Mouse (Mus musculus) embryo, embryonic 11 days (tissue): Measurements from ENCODE around the gene Gimap1.

Experiments used
- DNase-seq: peaks from one replicate; pipeline ENCODE4 v3.0.0-alpha.2; 2015

Gene Gimap1

DNA sequence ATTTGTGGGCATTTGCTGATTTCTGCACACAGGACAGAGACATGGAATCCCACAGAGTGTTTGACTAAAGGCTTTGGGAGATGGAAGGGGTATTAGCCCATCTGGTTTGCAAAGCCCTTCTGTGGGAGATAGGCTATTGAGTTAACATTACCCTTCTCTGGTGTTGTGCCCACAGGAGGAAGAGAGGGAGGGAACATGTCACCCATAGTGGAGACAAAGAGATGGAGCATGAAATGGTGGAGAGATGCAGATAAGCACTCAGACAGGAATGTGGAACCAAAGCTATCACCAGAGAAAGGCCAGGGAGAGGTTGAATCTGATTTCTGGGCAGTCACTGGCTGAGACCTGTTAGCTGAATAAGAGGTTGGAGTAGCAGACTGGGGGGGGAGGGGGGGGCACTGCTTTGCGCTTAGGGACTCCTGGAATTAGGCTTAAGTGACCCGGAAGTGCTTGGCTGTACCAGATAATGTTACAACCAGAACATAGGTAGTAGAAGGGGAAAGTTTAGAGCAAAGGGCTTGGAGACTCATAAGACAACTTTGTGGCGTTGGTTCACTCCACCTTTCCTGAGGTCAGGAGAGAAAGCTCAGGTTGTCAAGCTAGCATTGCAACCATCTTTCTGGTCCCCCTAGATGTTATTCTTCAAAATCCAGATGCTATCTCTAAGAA is 1.8 kb downstream of the Gimap1 start:
- DNase-seq: no peak

- no peak for DNase-seq
These were observed 2.4 kb downstream of the Gimap1 start for GRCm38 (mm10) chr6:48741273-48741672.

DNA sequence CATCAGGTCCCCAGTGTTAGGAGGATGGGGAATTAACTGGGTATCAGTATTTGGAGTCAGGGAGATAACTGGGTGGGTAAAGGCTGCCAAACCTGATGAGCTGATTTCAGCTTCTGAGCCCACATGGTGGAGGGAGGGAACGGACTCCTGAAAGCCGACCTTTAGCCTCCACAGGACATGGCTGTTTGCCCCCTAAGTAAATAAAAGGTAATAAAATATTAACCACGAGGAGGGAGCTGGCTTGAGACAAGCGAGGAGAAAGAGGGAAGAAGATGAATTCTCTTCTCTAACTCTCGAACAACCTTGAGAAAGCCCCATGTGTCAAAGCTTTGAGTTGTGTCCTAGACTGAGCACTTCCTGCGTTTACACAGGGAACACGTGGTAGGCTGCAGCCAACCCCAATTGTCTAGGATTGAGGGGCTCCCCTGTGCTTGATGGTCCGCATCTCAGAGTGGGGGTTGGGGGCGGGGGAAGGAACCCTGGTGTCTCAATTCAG is 2.9 kb downstream of the Gimap1 start:
- no peak for DNase-seq

DNA sequence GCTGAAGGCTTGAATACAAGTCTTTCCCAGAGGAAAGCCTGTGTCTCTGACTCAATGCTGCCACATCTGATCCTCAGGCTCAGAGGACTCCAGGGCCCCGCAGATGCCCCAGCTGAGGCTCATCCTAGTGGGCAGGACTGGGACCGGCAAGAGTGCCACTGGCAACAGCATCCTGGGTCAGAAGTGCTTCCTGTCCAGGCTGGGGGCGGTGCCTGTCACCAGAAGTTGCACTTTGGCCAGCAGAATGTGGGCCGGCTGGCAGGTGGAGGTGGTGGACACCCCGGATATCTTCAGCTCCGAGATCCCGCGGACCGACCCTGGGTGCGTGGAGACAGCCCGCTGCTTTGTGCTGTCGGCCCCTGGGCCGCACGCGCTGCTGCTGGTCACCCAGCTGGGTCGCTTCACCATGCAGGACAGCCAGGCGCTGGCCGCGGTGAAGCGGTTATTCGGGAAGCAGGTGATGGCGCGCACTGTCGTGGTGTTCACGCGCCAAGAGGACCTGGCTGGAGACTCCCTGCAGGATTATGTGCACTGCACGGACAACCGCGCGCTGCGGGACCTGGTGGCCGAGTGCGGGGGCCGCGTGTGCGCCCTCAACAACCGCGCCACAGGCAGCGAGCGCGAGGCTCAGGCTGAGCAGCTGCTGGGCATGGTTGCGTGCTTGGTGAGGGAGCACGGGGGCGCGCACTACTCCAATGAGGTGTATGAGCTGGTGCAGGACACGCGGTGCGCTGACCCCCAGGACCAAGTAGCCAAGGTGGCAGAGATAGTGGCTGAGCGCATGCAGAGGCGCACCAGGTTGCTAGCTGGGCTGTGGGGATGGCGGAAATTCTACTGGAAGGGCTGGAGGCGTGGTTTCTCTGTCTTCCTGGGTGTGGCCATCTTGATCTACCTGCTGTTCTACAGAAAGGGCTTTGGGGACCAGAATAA is 3.8 kb downstream of the Gimap1 start:
- peak; percentile 41 for DNase-seq

DNA sequence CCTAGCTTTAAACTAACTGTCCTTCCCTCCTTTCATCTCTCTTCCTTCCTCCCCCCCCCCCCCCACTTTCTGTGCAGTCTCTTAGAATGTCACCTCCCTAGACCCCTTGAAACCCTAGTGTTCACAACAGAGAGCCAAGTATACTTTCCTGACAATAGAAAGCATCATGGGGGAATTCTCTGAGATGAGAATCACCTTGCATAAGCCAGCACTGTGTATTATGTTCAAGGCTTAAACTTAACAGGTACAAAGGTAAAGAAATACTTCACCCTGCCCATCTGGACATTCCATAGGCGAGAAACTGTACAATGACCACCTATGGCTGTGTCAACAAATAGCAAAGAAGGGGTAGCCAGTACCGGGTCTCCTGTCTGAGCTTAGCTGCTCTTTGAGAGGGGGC is 6.6 kb downstream of the Gimap1 start:
- no peak for DNase-seq

DNA sequence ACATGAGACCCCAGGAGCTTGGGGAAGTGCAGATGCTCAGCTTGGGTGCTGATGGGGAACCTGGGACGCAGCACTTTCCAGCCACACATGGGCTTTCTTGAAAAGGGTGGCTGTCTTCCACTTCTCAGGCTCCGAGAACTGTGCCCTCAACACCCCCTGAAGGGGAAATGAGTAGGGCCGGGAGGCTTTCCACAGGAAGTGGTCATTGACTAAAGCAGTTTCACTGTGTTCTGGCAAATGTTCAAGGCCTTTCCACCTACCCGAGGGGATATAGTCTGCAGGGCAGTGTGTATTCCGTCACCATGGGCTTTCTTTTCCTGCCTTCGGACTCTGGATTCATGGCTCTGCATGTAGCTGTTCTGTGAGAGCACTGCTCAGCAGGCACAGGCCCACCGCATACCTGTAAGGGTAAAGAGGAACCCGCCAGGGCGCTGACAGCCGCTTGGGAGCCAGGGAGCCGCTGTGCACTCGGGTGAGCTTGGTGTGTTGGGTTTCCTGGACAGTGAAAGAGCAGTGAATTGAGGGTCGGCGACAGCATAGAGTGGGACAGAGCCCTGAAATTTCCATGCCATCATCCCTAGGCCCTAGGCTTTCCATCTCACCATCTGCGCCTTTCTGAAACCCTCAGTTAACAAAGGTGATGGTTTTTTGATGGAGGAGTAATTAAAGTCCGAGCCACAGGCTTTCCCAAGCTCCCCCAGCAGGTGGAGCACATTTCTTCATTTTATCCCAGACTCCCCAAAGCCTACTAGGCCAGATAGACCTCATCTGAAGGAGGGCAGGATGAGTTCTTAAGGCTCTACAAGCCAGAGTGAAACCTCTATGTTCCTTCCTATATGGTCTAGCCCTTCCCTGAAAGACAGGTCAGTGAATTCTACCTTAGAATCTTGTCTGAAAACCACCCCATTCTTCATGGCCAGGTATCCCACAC is 7.4 kb downstream of the Gimap1 start, which contains the start of gene Gimap5:
Gimap5 (plus strand) TSS at position 239 of the 931 bp plus-strand sequence.
- DNase-seq: peak; percentile 53

DNA sequence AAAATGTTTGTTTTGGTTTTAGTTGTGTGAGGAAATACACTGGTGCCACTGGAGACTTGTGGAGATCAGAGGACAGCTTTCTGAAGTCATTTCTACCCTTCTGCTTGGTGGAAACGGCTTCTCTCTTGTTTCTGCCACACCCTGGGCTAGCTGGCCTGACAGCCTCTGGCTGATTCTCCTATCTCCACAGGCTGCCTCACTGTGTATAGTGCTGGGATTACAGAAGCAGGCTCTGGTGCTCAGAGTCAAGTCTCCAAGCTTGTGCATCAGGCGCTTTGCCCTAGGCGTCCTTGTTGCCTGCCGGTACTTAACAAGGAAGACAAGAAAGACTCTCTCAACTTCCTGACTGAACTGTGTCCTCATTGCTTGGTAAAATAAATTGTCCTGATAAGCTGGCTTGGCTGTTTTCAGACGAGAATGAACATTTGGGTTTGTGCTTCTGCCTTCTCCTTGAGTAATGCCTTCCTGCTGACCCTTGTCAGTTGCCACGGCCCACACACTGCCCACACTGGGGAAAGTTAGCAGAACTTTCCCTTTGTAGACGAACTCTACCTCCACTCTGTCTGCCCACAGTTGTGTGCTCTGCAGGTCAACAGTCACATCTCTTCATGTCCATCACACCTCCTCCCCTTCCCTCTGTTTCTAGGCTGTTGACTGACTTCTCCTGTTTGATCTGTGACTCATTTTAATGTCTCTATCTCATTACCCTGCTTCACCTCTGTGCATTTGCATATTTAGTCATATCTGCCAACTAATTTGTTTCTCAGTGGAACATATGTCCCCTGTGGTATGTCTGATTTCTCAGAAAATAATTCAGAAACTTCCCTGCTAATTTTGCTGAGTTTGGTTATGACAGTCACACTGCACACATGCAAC is 8.5 kb downstream of the Gimap1 start:
- DNase-seq: no peak

- no peak for DNase-seq
These were observed 24.9 kb downstream of the Gimap1 start for GRCm38 (mm10) chr6:48763567-48764270.

DNA sequence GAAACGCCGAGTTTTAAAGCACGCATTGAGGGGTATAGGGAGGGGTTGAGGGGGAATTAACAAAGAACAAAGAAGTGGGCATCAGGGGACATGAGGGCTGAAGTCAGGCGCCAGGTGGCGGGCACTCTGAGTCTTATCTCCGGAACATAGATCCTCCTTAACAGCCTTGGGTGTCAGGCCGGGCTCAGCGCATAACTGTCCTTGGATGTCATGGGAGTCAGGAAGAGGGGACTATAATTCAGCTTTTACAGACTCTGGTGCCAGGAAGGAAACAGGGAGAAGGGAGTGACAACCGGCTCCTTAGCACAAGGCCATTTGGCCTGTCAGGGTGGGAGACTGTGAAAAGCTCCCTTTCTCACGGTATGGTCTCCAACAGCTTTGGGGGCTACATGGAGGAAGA is 25.6 kb downstream of the Gimap1 start:
- no peak for DNase-seq

- DNase-seq: no peak
These were observed 29.5 kb downstream of the Gimap1 start for GRCm38 (mm10) chr6:48768178-48768869.

GRCm38 (mm10) chr6:48768933-48769332 is 30.1 kb downstream of the Gimap1 start:
- no peak for DNase-seq

GRCm38 (mm10) chr6:48770696-48771095 is 31.8 kb downstream of the Gimap1 start, which contains the start of gene Gimap3:
Gene Gimap3, minus strand, starts transcription at chr6:48770851.
- DNase-seq: no peak

DNA sequence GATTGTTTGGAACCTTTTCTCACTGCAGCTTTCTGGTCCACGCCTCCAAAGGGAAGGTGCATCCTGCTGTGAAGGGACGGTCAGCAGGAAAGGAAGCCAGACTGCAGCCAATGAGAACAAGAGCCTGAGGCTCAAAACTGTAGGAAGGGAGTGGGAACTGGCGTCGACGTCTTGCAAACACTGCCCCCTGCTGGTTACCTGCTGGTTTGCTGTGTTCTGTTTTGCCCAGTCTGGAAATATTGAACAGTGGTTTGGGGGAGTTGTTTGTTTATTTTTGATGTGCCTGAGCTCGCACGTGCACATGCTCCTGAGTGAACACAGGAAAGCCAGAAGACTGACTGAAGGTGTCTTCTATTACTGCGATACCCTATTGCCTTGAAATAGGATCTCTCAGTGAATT is 33.2 kb downstream of the Gimap1 start:
- peak; percentile 87 for DNase-seq

DNA sequence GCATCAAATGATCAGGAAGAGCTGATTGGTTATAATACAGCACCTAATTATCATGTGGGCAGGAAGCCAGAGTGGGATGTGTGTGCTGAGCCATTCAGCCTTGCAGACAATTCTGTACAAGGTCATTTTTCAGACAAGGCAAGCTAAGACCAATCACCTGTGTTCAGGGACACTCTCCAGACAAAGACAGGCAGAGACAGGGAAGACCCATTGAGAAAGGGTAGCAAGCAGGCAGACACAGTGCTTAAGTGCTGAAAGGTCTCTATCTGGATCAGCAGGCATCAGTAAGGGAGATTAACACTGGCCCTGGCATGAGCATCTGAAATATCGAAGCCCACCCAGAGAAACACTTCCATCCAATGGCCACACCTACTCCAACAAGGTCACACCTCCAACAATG is 45.6 kb downstream of the Gimap1 start:
- no peak for DNase-seq

GRCm38 (mm10) chr6:48785189-48785588 is 46.3 kb downstream of the Gimap1 start:
- DNase-seq: no peak

DNA sequence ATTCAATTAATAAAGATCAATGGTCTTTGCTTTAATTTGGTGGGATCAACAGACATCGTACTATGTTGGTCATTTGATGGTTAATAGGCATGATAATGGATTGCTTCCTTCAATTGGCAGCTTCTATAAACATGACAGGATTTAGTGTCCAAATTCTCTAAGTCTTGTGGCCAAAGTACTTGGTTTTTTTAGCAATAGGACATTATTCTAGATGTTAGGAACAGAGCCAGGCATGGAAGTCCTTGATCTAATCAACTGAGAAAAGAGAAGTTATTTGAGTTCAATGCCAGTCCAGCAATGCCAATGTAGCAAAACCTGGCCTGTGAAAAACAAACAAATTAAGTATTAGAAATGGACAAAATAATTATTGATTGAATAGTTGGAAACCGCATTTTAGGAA is 46.7 kb downstream of the Gimap1 start:
- no peak for DNase-seq

GRCm38 (mm10) chr6:48787867-48788266 is 49.0 kb downstream of the Gimap1 start:
- DNase-seq: no peak
